Mouse (Mus musculus) hindbrain, embryonic 15.5 days (tissue): ENCODE data around the gene Dock7. TPM values are rescaled to one million over a fixed set of nuclear protein-coding genes. Genes with fewer than 3 reads are reported as not detected.

Experiments
- ATAC-seq: fragments of 200-750 bp; cut with Nextera tagmentation; 2 replicates; pipeline ENCODE4 v1.8.0; 2017; ENCODE audit warnings: low read depth, moderate number of reproducible peaks, moderate TSS enrichment; ENCODE audit not compliant: low FRiP score
- H3K27ac ChIP-seq: fragments of 300-500 bp; sonication (generic); replicated peaks from 2 replicates; pipeline ENCODE4 v1.5.1; 2015; ENCODE audit warnings: mild to moderate bottlenecking, inconsistent platforms
- H3K27me3 ChIP-seq: fragments of 300-500 bp; sonication (generic); 2 replicates; pipeline ENCODE4 v1.6.1; 2015; ENCODE audit warnings: control low read depth, inconsistent platforms
- H3K36me3 ChIP-seq: fragments of 300-500 bp; sonication (generic); 2 replicates; pipeline ENCODE4 v1.6.1; 2015; ENCODE audit warnings: control low read depth, inconsistent platforms
- H3K4me1 ChIP-seq: fragments of 300-500 bp; sonication (generic); replicated peaks from 2 replicates; pipeline ENCODE4 v1.6.1; 2015; ENCODE audit warnings: control low read depth, inconsistent platforms
- H3K4me2 ChIP-seq: fragments of 300-500 bp; sonication (generic); 2 replicates; pipeline ENCODE4 v1.6.1; 2015; ENCODE audit warnings: moderate library complexity, mild to moderate bottlenecking, inconsistent platforms
- H3K4me3 ChIP-seq: fragments of 300-500 bp; sonication (generic); 2 replicates; pipeline ENCODE4 v1.5.1; 2015; ENCODE audit warnings: mild to moderate bottlenecking, inconsistent platforms
- H3K9ac ChIP-seq: fragments of 300-500 bp; sonication (generic); 2 replicates; pipeline ENCODE4 v1.6.1; 2015; ENCODE audit warnings: inconsistent platforms
- H3K9me3 ChIP-seq: fragments of 300-500 bp; sonication (generic); 2 replicates; pipeline ENCODE4 v1.6.1; 2016; ENCODE audit warnings: control low read depth, inconsistent platforms
- WGBS: fragments of 180-500 bp; shearing (Covaris S2); methylation state at CpG from one replicate; pipeline ENCODE4 v1.1.7; 2015; 5-methylcytosine and 5-hydroxymethylcytosine counted together
- polyA plus RNA-seq: library from polyadenylated mRNA; unstranded; fragments of >200 nt; fragmentation: Nextera tagmentation; extraction: Ambion mirVana; gene quantifications from 2 replicates; pipeline ENCODE4 v1.2.1, GENCODE M21; 2015

The Dock7 gene
- polyA plus RNA-seq, 1 experiment from 2014 or later: 58.1 TPM

GRCm38 (mm10) chr4:99119051-99119450 is 1.7 kb downstream of the Dock7 start:
- Histone ChIP-seq H3K9me3 (no peaks in the 10 kb centered on the region), H3K4me2 (peak overlapping the region; percentile 57), H3K36me3 (no peaks in the 10 kb centered on the region), H3K9ac (no peak overlapping the region), H3K4me3 (peak overlapping the region; percentile 96), H3K27ac (no peak overlapping the region), H3K4me1 (peaks cover 57% of the 10 kb centered on the region), H3K27me3 (no peaks in the 10 kb centered on the region)
- WGBS: 48% methylated on average over 5 of the region's 5 CpGs
- no peak for ATAC-seq

DNA sequence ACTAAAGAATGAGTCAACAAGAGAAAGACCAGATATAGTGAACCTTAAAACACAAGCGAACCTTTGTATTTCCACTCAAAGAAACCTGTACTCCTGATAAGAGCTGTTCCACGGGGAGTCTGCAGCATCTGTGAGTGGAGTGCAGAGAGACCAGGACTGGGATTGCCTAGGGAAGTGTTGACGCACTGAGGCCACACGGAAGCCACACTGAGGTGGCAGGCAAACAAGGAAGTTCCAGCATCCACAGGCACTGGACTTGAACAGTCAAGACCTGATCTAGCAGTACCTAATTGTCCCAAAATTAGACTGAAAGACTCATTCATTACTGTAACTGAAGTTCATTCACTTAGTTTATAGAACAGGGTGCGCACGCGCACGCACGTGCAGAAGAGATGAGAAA is 4.9 kb downstream of the Dock7 start:
- Histone ChIP-seq H3K4me1 (peaks cover 47% of the 10 kb centered on the region), H3K9ac (no peak overlapping the region)
- 79% methylated on average over 9 of the region's 9 CpGs for WGBS

DNA sequence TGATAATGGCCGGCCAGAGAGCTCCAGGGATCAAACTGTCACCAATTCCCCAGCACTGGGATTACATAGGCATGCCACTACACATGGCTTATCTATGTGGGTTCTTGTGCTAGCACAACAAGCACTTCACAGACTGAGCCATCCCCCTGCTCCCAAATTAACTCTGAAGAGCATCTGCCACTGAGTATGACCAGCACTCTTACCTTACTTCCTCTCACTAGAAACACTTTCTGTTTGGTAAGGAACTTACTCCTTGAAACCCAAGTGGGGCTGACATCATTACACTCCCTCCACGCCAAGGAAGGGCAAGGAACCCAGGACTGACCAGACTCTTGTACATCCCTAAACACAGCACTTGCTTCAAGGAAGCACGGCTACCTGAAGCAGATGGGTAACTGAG is 9.0 kb downstream of the Dock7 start:
- H3K4me1 ChIP-seq: peaks cover 39% of the 10 kb centered on the region
- H3K27ac ChIP-seq: no peak overlapping the region
- no peaks in the 10 kb centered on the region for H3K27me3 ChIP-seq
- no peaks in the 10 kb centered on the region for H3K36me3 ChIP-seq
- no peak overlapping the region for H3K4me2 ChIP-seq
- H3K9ac ChIP-seq: no peak overlapping the region
- WGBS: 86% methylated on average over 3 of the region's 3 CpGs
- H3K9me3 ChIP-seq: no peaks in the 10 kb centered on the region
- ATAC-seq: no peak
- no peak overlapping the region for H3K4me3 ChIP-seq

More for the DNA sequence above, 4.9 kb downstream of the Dock7 start:
- no peaks in the 10 kb centered on the region for H3K9me3 ChIP-seq
- H3K27ac ChIP-seq: no peak overlapping the region
- H3K27me3 ChIP-seq: no peaks in the 10 kb centered on the region
- H3K4me3 ChIP-seq: no peak overlapping the region
- H3K36me3 ChIP-seq: no peaks in the 10 kb centered on the region
- ATAC-seq: no peak
- no peak overlapping the region for H3K4me2 ChIP-seq

DNA sequence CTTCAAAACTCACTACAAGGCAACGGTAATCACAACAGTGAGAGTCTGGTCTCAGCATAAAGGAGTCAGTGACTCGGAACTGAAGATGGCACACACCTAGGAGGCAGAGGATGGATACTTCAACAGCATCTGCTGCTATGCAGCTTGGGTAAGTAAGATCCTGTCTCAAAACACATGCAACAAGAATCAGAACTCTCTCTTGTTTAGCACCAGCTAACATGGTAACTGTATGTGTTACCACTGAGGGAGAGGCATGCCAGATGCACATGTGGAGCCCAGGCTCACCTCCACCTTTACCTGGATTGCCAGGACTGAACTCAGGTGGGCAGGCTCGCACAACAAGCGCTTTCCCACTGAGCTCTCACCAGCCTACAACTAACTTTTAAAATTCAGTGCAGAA is 11.9 kb downstream of the Dock7 start:
- Histone ChIP-seq H3K4me3 (no peak overlapping the region), H3K9me3 (no peaks in the 10 kb centered on the region), H3K4me2 (no peak overlapping the region), H3K36me3 (no peaks in the 10 kb centered on the region), H3K9ac (no peak overlapping the region), H3K4me1 (peaks cover 25% of the 10 kb centered on the region), H3K27me3 (no peaks in the 10 kb centered on the region), H3K27ac (no peak overlapping the region)
- no peak for ATAC-seq
- 80% methylated on average over 4 of the region's 4 CpGs for WGBS

- H3K4me3 ChIP-seq: no peak overlapping the region
- H3K27ac ChIP-seq: no peak overlapping the region
- 70% methylated on average over 3 of the region's 3 CpGs for WGBS
- H3K36me3 ChIP-seq: 0 out of 2 replicates have a peak, but pooled peaks cover 5% of the 10 kb centered on the region
- no peaks in the 10 kb centered on the region for H3K9me3 ChIP-seq
- H3K9ac ChIP-seq: no peak overlapping the region
- H3K27me3 ChIP-seq: no peaks in the 10 kb centered on the region
- no peak for ATAC-seq
- peaks cover 12% of the 10 kb centered on the region for H3K4me1 ChIP-seq
- no peak overlapping the region for H3K4me2 ChIP-seq
Observed at GRCm38 (mm10) chr4:99102846-99103245, 17.9 kb downstream of the Dock7 start.

DNA sequence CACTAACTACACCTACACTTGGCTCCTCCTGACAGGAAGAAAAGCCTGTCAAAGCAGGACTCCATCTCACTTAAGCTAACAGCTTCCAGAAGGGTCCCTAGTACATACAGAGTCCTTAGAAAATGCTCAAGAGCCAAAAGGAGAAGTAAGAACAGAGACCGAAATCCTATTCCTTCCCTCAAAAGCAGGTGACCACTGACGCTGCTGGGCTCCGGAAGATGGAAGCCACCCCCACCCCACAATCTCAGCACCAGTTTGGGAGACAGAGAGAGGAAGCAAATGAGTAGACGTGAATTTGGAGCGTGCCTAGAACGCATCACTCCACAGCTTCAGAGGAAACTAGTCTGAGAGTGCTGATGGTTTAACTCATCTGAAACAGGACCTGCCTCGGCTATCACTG is 20.0 kb downstream of the Dock7 start:
- no peaks in the 10 kb centered on the region for H3K27me3 ChIP-seq
- H3K4me2 ChIP-seq: no peak overlapping the region
- H3K9ac ChIP-seq: no peak overlapping the region
- H3K36me3 ChIP-seq: 0 out of 2 replicates have a peak, but pooled peaks cover 5% of the 10 kb centered on the region
- H3K9me3 ChIP-seq: no peaks in the 10 kb centered on the region
- no peak for ATAC-seq
- WGBS: 89% methylated on average over 7 of the region's 7 CpGs
- no peaks in the 10 kb centered on the region for H3K4me1 ChIP-seq
- no peak overlapping the region for H3K27ac ChIP-seq
- no peak overlapping the region for H3K4me3 ChIP-seq

GRCm38 (mm10) chr4:99091777-99092176 is 28.9 kb downstream of the Dock7 start:
- Histone ChIP-seq H3K4me1 (peaks cover 5% of the 10 kb centered on the region), H3K4me2 (no peak overlapping the region), H3K4me3 (no peak overlapping the region), H3K27ac (no peak overlapping the region), H3K9me3 (no peaks in the 10 kb centered on the region), H3K36me3 (peaks cover 16% of the 10 kb centered on the region), H3K9ac (no peak overlapping the region), H3K27me3 (no peaks in the 10 kb centered on the region)
- 93% methylated on average over 3 of the region's 3 CpGs for WGBS
- no peak for ATAC-seq

DNA sequence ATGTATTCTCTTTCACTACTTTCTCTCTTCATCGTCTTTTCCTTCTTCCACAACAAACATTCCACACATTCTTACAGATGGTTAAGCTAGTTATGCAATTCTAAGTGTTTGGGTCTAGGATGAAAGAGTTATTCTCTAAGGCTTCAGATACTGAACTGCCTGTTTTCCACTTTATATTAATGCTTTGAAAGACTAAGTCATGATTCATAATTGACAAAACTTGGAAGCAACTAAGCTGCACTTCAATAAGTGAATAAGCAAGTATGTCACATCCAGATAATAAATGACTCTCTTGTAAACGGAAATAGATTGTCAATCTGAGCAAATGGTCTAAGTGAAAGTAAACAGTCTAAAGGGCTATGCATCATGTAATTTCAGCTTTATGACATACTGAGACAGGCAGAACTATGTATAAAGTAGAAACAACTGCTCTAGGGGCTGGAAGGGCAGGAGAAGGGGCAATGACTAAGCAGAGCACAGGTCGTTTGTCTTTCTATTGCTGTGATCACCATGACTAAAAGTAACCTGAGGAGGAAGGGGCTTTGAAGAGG is 29.5 kb downstream of the Dock7 start:
- 62% methylated on average over 3 of the region's 3 CpGs for WGBS
- H3K27me3 ChIP-seq: no peaks in the 10 kb centered on the region
- H3K36me3 ChIP-seq: peaks cover 16% of the 10 kb centered on the region
- peaks cover 5% of the 10 kb centered on the region for H3K4me1 ChIP-seq
- no peak overlapping the region for H3K27ac ChIP-seq
- no peaks in the 10 kb centered on the region for H3K9me3 ChIP-seq
- no peak overlapping the region for H3K4me2 ChIP-seq
- H3K4me3 ChIP-seq: no peak overlapping the region
- ATAC-seq: no peak
- H3K9ac ChIP-seq: no peak overlapping the region

DNA sequence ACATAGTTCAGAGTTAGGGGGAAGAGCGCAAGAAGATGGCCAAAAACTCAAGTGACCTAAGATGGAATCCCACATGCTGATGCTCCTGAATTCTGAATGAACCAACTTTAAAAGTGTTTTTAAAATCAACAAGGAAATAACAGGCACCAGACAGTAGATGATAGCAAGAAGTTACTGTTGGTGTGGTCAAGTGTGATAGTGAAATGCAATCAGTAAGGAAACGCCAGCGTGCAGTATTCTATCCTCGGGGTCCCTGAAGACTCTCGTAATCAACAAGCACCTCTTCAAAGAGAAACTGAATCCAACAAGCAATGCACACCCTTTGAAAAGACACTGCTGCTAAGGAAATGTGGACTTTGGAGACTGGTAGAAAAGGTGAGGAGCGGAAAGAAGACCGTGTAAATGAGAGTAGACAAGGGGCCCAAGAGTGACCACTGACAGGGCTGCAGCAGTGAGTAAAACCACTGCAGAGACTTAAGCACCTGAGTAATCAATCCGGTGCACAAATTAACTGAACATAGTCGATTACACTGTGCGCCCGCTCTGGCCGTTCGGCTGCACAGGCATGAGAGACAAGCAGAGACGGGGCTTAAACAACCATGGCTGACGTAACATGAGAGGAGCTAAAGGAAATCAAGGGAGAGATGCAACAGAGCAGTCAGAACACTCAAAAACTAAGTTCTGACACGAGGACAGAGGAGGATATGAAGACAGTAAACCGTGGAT is 32.8 kb downstream of the Dock7 start:
- ATAC-seq: no peak
- Histone ChIP-seq H3K9ac (no peak overlapping the region), H3K4me3 (no peak overlapping the region), H3K4me1 (peaks cover 5% of the 10 kb centered on the region; the same call in 1 of the 2 replicates), H3K27ac (no peak overlapping the region), H3K9me3 (no peaks in the 10 kb centered on the region), H3K4me2 (no peak overlapping the region), H3K27me3 (no peaks in the 10 kb centered on the region), H3K36me3 (peaks cover 23% of the 10 kb centered on the region)
- WGBS: 95% methylated on average over 17 of the region's 17 CpGs

DNA sequence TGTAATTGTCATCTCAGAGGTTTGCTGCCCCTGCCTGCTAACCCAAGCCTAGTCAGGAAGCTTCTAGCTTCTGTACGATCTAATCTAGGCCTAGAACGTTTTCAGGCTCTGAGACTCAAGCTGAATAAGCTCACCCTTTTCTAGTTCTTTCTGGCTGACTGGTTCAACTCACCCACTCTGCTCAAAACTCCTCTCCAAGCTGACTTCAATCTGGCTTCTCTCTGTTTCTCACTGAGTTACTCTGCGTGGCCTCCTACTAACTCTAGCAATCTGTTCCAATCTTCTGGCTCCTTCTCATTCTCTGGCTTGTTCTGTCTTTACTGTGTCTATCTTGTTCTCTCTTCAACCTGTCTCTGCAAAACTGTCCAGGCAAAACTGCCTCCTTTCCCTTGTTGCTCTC is 36.9 kb downstream of the Dock7 start:
- no peaks in the 10 kb centered on the region for H3K27me3 ChIP-seq
- no peaks in the 10 kb centered on the region for H3K4me1 ChIP-seq
- 82% methylated on average over 3 of the region's 3 CpGs for WGBS
- no peak overlapping the region for H3K4me2 ChIP-seq
- H3K27ac ChIP-seq: no peak overlapping the region
- peaks cover 33% of the 10 kb centered on the region for H3K36me3 ChIP-seq
- H3K4me3 ChIP-seq: no peak overlapping the region
- no peak overlapping the region for H3K9ac ChIP-seq
- H3K9me3 ChIP-seq: no peaks in the 10 kb centered on the region
- ATAC-seq: no peak

- Histone ChIP-seq H3K9me3 (no peaks in the 10 kb centered on the region), H3K4me1 (no peaks in the 10 kb centered on the region), H3K36me3 (peaks cover 41% of the 10 kb centered on the region), H3K4me2 (no peak overlapping the region), H3K9ac (no peak overlapping the region), H3K27me3 (no peaks in the 10 kb centered on the region), H3K4me3 (no peak overlapping the region), H3K27ac (no peak overlapping the region)
- WGBS: 95% methylated on average over 1 of the region's 1 CpGs
- no peak for ATAC-seq
Observed at GRCm38 (mm10) chr4:99081169-99081568, 39.5 kb downstream of the Dock7 start.

DNA sequence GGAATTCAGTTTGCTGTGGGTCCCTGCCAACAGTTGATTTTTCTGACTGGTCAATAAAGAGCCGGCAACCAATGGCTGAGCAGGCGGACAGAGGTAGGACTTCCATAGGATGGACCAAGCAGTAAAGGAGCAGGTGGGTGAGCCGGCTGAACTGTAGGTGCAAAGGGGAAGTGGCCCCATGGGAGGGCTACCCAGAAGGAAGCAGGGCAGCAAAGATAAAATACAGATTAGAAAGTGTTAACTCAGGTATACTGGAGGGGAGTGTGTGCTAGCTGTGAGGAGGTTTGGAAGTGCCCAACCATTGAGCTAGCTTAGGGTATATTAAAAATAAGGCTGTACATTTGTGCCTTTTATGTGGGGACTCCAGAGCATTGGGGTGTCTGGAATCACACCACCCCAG is 42.7 kb downstream of the Dock7 start:
- H3K36me3 ChIP-seq: peaks cover 52% of the 10 kb centered on the region
- no peak for ATAC-seq

GRCm38 (mm10) chr4:99068806-99069205 is 51.9 kb downstream of the Dock7 start:
- peaks cover 47% of the 10 kb centered on the region for H3K36me3 ChIP-seq
- H3K4me3 ChIP-seq: no peak overlapping the region

More for the DNA sequence above, 42.7 kb downstream of the Dock7 start:
- no peak overlapping the region for H3K27ac ChIP-seq
- H3K4me3 ChIP-seq: no peak overlapping the region
- no peaks in the 10 kb centered on the region for H3K4me1 ChIP-seq
- H3K27me3 ChIP-seq: no peaks in the 10 kb centered on the region
- WGBS: 87% methylated on average over 3 of the region's 3 CpGs
- H3K9me3 ChIP-seq: no peaks in the 10 kb centered on the region
- no peak overlapping the region for H3K9ac ChIP-seq
- no peak overlapping the region for H3K4me2 ChIP-seq

More at GRCm38 (mm10) chr4:99068806-99069205, 51.9 kb downstream of the Dock7 start:
- ATAC-seq: no peak
- Histone ChIP-seq H3K27ac (no peak overlapping the region), H3K4me1 (no peaks in the 10 kb centered on the region), H3K4me2 (no peak overlapping the region), H3K27me3 (no peaks in the 10 kb centered on the region), H3K9ac (no peak overlapping the region), H3K9me3 (no peaks in the 10 kb centered on the region)
- WGBS: 84% methylated on average over 6 of the region's 6 CpGs
